Mouse (Mus musculus) telencephalon, adult 2 months (tissue): ENCODE results near the gene Gm9573.

Source experiments
- DNase-seq: peaks from one replicate; pipeline ENCODE4 v3.0.0-alpha.2; 2011; ENCODE audit warnings: low read depth, low spot score

The Gm9573 gene

DNA sequence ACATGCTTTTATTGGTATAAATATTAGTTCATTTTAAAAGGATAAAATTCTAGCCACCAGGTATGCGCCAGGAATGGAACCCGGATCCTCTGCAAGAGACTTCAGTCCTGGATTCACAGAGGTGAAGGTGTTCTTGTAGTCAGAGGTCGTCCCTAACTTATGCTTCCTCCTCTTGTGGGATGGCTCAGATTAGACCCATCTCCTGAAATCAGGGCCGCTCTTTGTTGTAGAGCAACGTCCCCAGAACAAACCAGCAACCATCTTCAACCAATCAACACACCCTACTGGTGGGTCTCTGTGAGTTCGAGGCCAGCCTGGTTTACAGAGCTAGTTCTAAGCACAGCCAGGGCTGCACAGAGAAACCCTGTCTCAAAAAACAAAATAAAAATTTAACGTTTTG, 32.0 kb downstream of the Gm9573 start:
- DNase-seq, result no peak

DNA sequence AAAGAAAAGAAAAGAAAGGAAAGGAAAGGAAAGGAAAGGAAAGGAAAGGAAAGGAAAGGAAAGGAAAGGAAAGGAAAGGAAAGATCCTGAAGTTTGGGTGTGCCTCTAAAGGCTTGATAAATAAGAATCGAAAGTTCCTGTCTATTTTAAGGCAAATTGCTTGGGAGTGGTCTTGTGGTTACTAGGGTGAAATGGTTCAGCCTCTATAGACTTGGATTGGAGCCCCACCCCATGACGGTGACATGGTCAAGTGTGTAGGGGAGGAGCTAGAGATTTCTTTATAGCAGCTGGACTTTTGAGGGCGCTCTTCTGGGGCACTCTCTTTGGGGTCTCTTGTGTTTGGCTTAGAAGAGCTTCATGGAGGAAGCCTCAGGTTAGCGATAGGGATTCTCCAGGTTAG, 32.7 kb downstream of the Gm9573 start:
- DNase-seq, result no peak

DNA sequence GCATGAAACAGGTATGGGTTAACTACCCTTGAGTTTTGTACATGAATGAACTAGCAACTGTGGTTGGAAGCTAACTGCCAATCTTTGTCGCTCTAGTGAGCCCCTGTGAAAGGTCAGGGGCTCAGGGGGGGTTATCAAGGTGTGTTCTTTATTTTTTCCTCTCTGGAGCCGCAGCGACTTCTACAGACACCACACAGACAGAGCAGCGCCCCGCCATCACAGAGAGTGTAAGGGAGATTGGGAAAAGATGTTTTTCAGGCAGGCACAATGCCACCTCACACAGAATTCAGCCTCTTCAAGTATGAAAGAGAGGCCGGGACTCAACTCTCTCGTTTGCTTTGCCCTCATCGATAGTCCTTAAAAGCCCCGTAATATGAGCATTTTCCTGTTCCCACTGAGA, 34.3 kb downstream of the Gm9573 start:
- DNase-seq, result no peak

DNA sequence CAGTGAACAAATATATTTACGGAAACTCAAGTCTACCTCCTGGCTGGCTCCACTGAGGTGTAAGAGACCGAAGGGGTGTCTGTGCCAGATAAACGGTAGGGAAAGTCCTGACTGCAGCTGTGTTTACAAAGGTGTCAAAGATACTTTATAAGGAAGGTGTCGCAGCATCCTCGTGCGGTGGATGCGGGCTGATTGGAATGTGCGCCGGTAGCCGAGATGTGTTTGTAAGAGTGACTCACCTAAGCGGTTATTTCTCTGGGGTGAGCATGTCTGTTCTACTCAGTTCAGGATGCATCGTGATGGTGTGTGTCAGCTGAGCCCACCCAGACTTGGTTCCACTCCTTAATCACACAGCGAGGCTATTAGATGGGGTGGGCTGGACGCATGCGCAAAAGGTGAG, 34.7 kb downstream of the Gm9573 start:
- no peak for DNase-seq

DNA sequence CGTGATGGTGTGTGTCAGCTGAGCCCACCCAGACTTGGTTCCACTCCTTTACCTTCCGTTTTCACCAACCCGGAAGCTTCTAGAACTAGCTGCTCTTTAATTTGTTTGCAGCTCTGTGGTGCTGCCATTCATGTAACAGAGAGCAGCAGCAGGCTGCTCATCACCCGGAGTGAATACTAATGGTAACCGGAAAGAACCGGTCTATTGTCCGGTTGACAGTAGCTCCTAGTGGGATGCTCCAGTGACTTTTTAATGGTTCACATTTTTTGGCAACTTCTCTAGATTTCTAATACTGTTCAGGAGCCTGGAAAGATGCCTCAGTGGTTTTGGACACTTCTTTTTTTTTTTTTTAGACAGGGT, 35.2 kb downstream of the Gm9573 start:
- DNase-seq, result no peak

DNA sequence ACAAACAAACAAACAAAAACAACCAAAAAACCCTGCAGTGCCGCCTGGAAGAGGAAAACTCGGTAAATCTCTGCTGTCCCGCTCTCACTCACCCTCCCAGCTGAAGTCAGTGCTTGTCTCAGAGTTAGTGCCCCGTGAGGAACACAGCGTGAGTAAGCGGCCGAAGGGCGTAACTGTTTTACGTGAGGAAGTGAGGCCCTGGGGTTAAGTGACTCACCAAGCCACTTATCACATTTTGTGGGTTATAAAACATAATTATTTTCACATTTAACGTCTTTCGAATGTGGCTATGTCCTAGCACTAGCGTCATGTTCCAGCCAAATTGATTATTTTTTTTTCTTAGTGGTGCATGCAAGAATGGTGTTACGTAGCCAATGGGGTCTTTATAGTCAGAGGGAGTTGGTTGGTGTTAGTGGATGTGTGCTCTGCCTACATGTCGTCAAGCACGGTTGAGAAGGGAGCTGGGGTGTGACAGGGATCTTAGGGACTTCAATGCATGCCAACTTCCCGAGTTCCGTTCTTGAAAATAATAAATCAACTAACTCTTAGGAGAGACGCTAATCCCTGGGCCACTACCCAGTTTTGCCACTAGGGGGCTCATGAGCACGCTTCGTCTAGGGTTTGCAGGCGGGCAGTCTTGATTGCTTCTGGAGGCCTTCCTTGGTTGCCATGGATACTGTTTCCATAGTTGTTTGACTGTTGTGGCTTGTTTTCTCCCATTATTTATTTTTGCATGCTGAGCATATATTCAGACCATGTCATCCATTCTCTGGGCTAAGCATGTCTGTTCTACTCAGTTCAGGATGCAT, 35.8 kb downstream of the Gm9573 start:
- peak; percentile 74 for DNase-seq

DNA sequence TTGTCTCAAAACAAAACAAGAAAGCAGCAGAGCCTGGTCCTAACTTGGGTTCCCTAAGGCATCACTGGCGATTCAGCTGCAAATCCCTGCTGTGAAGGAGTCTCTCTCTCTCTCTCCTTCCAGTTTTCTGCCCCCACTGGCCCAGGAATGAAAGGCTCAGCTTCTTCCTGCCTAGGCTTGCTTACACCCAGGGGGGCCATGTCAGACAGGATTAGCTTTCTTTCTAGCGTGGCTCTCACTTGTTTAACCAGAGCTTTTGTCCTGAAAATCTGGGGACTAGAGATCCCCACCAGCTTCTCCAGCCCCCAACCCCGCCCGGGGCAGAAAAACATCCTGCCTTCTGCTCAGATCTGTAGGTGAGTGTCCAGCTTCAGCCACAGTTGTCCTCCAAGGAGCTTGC, 38.0 kb downstream of the Gm9573 start:
- no peak for DNase-seq

DNA sequence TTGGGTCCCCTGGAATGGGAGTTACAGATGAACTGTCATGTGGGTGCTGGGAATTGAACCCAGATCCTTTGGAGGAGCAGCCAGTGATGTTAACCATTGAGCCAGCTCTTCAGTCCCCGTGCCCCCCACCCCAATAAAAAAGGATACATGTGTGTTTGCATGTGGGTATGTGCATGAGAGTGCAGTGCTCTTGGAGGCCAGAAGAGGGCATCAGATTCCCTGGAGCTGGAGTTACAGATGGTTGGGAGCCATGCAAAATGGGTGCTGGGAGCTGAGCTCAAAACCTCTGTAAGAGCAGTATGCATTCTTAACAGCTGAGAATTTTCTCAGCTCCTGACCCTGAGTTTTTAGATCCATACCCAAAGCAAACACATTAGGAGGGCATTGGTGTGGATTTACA, 39.1 kb downstream of the Gm9573 start:
- DNase-seq, result no peak

DNA sequence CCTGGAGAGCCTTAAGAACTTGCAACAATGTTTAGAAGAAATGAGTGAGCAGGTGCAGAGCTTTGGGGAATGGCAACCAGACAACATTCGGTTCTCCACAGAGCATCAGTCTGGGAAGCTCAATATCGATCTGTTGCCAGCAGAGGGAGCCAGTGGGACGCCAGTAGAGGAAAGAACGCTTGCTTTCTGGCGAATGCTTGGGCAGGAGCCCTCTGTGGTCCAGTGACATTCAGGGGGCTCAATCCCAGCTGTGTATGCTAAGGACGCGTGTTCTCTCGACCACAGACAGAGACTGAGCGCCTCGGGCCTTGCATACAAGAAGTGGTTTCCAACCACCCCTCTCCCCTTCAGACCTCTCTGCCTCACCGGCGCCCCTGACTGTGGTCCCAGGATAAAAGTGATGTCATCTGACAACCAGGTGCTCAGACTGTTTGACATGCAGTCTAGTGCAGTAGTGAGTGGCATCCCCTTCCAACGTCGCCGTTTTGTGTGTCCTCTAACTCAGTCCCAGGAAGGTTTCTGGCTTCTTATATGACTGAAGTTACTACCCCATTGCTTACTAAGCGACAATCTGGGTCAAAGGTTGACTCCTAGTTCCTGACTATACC, 42.0 kb downstream of the Gm9573 start:
- DNase-seq, result peak; percentile 44

DNA sequence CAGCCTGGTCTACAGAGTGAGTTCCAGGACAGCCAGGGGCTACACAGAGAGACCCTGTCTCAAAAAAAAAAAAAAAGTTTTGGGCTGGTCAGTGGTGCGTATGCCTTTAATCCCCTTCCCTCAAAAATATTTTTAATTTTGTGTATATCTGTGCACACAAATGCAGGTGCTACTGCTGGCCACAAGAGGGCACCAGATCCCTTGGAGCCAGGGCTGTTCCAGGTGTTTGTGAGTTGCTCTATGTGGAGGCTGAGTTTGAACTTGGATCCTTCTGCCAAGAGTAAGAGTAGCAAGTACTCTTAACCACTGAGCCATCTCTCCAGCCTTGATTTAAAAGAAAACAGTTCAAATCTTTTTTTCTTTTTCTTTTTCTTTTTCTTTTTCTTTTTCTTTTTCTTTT, 43.5 kb downstream of the Gm9573 start:
- no peak for DNase-seq

DNA sequence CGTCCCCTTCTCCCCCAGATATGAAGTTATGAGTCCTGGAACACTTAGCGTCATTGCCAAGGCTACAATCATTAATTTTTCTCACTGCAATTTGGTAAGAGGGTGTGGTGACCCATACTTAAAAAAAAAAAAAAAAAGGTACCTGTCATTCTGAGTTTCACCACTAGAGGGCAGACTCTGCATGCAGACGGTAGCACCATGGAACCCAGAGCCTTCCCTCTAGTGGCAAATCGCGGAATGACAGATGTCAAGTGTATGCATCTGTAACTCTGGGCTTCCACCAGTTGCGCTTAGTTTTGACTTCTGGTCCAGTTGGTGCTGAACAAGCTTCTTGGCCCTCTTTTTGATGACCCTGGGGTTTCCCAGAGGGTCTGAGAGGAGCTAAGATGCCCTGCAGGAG, 48.2 kb downstream of the Gm9573 start:
- DNase-seq, result peak; percentile 65

DNA sequence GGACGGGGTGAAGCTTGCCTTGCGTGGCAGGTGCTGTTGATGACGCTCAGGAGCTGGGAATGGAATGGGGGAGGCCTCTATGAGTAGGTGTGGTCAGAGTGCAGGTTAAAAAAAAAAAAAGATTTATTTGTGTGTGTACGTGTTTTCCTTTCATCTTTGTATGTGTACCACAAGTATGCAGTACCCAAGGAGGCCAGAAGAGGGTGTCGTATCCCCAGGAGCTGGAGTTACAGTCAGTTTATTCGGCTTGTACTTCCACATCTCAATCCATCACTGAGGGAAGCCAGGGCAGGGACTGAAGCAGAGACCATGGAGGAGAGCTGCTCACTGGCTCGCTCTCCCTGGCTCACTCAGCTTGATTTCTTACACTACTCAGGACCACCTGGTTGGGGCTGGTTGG, 55.0 kb downstream of the Gm9573 start:
- DNase-seq, result no peak

DNA sequence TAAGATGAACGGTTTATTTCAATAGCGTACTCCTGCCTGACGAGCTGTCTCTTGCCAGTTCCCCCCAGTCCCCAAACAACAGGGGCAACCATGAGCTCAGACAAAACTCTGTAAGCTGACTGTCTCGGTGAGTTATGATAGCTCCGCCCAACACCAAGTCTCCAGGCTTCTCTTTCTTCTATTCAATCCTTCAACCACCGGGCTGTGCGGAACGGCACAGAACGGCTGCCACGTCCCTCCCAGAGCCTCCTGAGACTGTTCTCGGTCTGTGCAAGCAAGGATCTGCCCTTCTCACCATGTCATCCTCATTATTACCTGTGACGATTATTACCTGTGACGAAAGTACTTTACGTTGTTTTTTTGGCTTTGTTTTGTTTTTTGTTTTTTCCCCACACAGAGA, 55.6 kb downstream of the Gm9573 start:
- DNase-seq, result no peak

DNA sequence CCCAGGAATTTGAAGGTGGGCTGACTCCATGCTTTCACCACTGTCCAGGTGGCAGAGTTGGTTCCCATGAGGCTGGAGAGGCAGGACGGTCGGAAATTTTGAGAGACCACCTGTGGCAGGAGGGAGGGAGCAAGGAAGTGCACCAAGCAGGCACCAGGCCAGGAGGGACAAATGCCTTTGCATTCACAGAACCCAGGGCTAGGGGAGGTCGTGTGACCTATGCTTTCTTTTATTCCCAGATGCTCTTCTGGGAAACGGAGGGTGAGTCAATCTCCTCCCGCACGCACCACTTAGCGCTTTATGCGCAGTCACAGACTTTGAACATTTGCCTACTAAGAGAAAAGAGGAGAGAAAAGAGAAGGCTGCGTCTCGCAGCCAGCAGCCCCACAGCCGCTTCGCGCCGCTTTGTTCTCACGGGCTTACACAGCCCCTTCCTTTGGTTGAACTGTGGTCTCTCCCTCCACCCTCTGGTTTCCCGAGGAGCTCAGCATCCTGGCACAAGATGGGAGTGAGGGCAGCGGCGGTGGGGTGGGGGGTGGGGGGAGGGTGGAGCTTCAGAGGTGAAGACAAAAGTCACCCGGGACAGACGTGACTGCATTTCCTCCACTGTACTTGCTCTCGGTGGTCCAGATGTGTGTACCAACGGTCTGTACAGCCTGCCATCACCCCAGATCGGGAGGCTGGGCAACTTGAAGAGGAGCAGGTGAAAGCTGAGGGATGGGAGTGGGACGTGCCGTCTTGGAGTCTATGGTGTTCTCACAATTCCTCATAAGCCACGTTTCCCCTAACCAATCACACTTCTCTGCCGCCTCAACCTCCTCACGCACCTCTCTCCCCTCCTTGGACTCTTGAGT, 57.1 kb downstream of the Gm9573 start:
- DNase-seq, result no peak
